Mouse (Mus musculus): ENCODE data around the gene Slc2a5. TPM values are rescaled to one million over a fixed set of nuclear protein-coding genes. Genes with fewer than 3 reads are reported as not detected.

The Slc2a5 gene
- polyA plus RNA-seq, 1 experiment, result 4.5 TPM

DNA sequence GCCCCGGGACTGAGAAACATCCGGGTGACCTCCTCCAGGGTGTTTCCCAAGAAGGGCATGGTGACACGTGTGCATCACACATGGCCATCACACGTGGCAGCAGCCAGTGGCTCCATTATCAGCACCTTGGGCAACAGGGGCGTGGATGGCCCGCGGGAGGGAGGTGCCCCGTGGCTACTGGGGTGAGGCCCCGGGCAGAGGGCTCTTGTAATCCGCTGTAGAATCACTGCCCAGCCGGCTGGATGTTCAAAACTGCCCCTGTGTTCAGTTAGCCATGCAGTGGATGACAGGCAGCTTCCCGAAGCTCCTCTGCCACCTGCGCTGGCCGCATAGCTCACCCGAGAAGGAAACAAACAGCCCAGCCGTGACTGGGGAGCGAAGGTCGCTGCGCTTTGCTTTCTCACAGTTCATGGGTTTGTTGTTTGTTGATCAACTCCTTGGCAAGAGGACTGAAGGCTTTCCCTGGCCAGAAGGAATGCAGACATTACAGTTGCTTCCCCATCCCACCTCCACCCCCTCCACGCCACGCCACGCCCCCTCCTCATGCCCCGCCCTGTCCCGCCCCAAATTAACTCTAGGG is 13.7 kb downstream of the Slc2a5 start:
- DNase-seq, result no peak
- Histone ChIP-seq H3K4me1 (ENCODE audit: control insufficient read depth, insufficient read depth, low read length) (0 out of 2 replicates have a peak, but pooled peaks cover 2% of the 10 kb centered on the region), H3K4me3 (replicated peaks; ENCODE audit: extremely low read depth, low read depth, low read length) (no peak overlapping the region)
- TF ChIP-seq POLR2A (IDR thresholded peaks at IDR 0.05; ENCODE audit: borderline replicate concordance, extremely low read depth, low read depth, low read length) (no peak), CTCF (IDR thresholded peaks at IDR 0.05; ENCODE audit: insufficient read depth, low read length) (no peak)
- WGBS, result 15% methylated on average over 24 of the region's 24 CpGs

DNA sequence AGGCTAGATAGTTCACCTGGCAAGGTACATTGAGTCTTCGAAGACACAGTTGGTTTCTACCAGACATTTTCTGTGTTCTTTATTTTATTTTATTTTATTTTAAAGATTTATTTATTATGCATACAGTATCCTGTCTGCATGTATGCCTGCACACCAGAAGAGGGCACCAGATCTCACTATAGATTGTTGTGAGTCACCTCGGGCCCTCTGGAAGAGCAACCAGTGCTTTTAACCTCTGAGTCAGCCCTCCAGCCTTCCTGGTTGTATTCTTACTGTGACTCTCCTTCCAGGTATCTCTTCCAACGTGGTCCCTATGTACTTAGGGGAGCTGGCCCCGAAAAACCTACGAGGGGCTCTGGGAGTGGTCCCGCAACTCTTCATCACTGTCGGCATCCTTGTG is 16.2 kb downstream of the Slc2a5 start:
- WGBS, result 74% methylated on average over 7 of the region's 7 CpGs
- no peak for TF ChIP-seq POLR2A (IDR thresholded peaks at IDR 0.05; ENCODE audit: borderline replicate concordance, extremely low read depth, low read depth, low read length)
- no peak for TF ChIP-seq CTCF (IDR thresholded peaks at IDR 0.05; ENCODE audit: insufficient read depth, low read length)
- Histone ChIP-seq H3K4me1 (ENCODE audit: control insufficient read depth, insufficient read depth, low read length) (0 out of 2 replicates have a peak, but pooled peaks cover 2% of the 10 kb centered on the region), H3K4me3 (replicated peaks; ENCODE audit: extremely low read depth, low read depth, low read length) (no peak overlapping the region)
- no peak for DNase-seq

DNA sequence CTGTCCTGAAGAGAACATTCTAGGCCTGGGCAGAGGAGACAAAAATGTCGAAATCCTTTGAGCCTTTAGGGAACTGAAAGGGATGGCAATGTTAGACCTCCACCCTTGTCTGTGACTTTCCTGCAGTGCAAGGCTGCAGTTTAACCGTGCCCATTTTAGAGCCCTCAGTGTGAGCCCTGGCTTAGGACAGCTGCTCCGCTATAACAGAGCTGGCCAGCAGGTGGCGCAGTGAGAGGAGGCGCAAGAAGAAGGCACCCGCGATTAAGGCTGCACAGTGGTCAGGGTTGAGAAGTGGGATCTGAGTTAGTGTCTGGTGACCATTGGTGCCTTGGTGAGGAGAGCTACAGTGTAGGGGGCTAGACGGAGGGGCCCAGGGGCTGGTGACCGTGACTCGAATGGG is 17.6 kb downstream of the Slc2a5 start:
- TF ChIP-seq CTCF (IDR thresholded peaks at IDR 0.05; ENCODE audit: insufficient read depth, low read length), result peak; percentile 94
- no peak for TF ChIP-seq POLR2A (IDR thresholded peaks at IDR 0.05; ENCODE audit: borderline replicate concordance, extremely low read depth, low read depth, low read length)

DNA sequence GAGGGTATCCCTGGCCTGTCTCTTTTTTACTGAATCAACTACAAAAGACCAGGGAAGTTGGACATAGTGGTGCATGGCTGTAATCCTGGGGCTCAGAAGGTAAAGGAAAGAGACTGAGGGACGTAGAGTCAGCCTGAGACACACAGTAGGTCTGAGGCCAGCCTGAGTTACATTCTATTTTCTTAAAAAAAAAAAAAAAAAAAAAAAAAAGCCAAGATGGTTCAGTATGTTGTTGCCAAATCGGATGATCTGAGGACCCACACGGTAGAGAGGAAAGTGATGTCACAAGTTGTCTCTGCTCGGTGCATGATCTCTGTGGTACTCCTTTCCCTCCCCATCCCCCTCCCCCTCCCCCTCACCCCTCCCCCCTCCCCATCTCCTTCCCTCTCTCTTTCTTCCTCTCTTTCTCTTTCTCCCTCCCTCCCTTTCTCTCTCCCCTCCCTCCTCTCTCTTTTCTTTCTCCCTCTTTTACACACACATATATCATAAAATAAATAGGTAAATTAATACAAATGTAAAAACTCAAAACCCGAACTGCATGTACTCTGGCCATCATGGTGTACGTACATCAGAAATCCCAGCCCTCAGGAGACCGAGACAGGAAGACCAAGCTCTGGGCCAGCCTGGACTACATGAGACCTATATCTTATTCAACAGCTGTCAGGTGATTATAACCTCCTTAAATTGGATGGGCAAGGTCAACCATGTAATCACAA is 18.4 kb downstream of the Slc2a5 start:
- 79% methylated on average over 7 of the region's 7 CpGs for WGBS
- TF ChIP-seq POLR2A (IDR thresholded peaks at IDR 0.05; ENCODE audit: borderline replicate concordance, extremely low read depth, low read depth, low read length) (no peak), CTCF (IDR thresholded peaks at IDR 0.05; ENCODE audit: insufficient read depth, low read length) (no peak)
- no peak overlapping the region for H3K4me3 ChIP-seq (replicated peaks; ENCODE audit: extremely low read depth, low read depth, low read length)
- DNase-seq, result no peak
- H3K4me1 ChIP-seq (ENCODE audit: control insufficient read depth, insufficient read depth, low read length), result 0 out of 2 replicates have a peak, but pooled peaks cover 2% of the 10 kb centered on the region

More for the DNA sequence above, 17.6 kb downstream of the Slc2a5 start:
- H3K4me3 ChIP-seq (replicated peaks; ENCODE audit: extremely low read depth, low read depth, low read length), result no peak overlapping the region
- DNase-seq, result peak; percentile 70
- WGBS, result 8% methylated on average over 10 of the region's 10 CpGs
- H3K4me1 ChIP-seq (ENCODE audit: control insufficient read depth, insufficient read depth, low read length), result 0 out of 2 replicates have a peak, but pooled peaks cover 2% of the 10 kb centered on the region

DNA sequence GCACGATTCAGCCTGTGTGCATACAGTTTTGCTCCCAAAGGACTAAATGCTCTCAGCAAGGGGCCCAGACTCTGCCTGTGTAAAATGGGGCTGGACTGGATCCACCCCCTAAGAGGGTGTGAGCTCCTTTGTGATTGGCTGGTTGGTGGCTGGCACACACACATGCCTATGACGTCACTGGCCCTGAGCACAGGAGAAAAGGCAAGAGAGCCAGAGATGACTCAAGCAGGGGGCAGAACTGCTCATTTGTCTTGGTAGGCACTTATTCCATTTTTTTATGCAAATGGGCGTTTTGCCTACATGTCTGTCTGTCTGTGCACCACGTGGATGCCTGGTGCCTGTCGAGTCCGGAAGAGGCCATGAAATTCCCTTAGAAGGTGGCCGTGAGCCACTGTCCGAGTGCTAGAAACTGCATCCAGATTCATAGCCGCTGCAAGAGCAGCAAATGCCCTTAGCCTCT is 19.0 kb downstream of the Slc2a5 start:
- DNase-seq, result peak; percentile 27
- TF ChIP-seq POLR2A (IDR thresholded peaks at IDR 0.05; ENCODE audit: borderline replicate concordance, extremely low read depth, low read depth, low read length) (no peak), CTCF (IDR thresholded peaks at IDR 0.05; ENCODE audit: insufficient read depth, low read length) (no peak)
- 16% methylated on average over 9 of the region's 9 CpGs for WGBS
- Histone ChIP-seq H3K4me1 (ENCODE audit: control insufficient read depth, insufficient read depth, low read length) (0 out of 2 replicates have a peak, but pooled peaks cover 2% of the 10 kb centered on the region), H3K4me3 (replicated peaks; ENCODE audit: extremely low read depth, low read depth, low read length) (no peak overlapping the region)

DNA sequence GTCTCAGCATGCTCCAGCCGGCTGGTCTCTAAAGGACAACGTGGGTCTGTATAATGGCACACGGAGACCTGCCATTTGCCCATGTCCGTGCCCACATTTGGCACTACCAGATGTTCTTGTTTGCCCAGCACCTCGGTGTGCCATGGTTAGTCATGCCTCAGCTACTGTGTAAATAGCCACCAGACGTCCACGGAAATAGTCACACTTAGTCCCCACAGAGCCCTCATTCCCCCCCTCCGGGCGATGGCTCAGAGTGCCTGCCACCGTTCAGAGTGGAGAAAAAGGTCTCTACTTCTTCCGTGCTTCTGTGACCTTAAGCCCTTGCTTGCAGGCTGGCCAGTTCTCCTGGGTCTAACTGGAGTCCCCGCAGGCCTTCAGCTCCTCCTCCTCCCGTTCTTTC is 20.0 kb downstream of the Slc2a5 start:
- TF ChIP-seq POLR2A (IDR thresholded peaks at IDR 0.05; ENCODE audit: borderline replicate concordance, extremely low read depth, low read depth, low read length) (no peak), CTCF (IDR thresholded peaks at IDR 0.05; ENCODE audit: insufficient read depth, low read length) (no peak)
- Histone ChIP-seq H3K4me3 (replicated peaks; ENCODE audit: extremely low read depth, low read depth, low read length) (no peak overlapping the region), H3K4me1 (ENCODE audit: control insufficient read depth, insufficient read depth, low read length) (0 out of 2 replicates have a peak, but pooled peaks cover 2% of the 10 kb centered on the region)
- DNase-seq, result no peak
- 54% methylated on average over 13 of the region's 13 CpGs for WGBS

DNA sequence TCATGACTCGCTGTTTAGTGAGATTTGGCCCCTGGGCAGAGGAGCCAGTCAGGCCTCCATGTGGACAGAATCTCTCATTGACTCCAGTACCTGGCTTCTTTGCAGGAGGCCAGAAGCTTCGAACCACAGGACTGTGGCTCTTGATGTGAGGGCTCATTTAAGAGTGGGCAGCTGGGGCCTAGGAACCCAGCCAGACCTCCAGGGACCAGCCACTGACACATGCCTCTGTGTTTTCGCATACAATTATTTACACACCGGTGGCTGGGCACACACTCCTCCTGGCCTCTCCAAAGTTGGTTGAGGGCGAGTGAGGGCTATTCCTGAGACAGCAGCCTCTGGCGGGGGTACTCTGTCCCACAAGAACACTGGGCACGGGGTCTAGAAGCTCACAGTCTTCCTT is 21.3 kb downstream of the Slc2a5 start:
- 70% methylated on average over 7 of the region's 7 CpGs for WGBS
- TF ChIP-seq POLR2A (IDR thresholded peaks at IDR 0.05; ENCODE audit: borderline replicate concordance, extremely low read depth, low read depth, low read length) (no peak), CTCF (IDR thresholded peaks at IDR 0.05; ENCODE audit: insufficient read depth, low read length) (no peak)
- no peak overlapping the region for H3K4me3 ChIP-seq (replicated peaks; ENCODE audit: extremely low read depth, low read depth, low read length)
- H3K4me1 ChIP-seq (ENCODE audit: control insufficient read depth, insufficient read depth, low read length), result 0 out of 2 replicates have a peak, but pooled peaks cover 2% of the 10 kb centered on the region
- DNase-seq, result no peak

DNA sequence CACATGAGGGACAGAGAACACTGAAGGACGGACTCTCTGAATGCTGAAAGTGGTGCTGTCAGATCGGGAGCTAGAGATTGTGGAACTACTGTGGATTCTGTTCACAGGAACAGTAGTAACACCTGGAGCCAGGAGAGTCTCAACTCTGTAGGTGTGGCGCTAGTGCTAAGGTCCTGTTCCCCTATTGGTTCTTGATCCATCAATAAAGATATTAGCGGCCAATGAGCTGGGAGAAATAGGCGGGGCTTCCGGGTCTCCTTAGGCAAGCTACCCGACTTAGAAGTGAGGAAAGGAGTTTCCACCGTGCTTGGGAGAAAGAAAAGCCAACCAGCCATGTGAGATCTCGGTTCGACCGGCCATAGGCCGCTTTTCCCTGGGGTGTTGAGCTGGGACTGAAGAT is 25.2 kb downstream of the Slc2a5 start:
- TF ChIP-seq CTCF (IDR thresholded peaks at IDR 0.05; ENCODE audit: insufficient read depth, low read length) (no peak), POLR2A (IDR thresholded peaks at IDR 0.05; ENCODE audit: borderline replicate concordance, extremely low read depth, low read depth, low read length) (no peak)
- Histone ChIP-seq H3K4me3 (replicated peaks; ENCODE audit: extremely low read depth, low read depth, low read length) (no peak overlapping the region), H3K4me1 (ENCODE audit: control insufficient read depth, insufficient read depth, low read length) (no peaks in the 10 kb centered on the region)
- WGBS, result 32% methylated on average over 12 of the region's 12 CpGs
- DNase-seq, result no peak

DNA sequence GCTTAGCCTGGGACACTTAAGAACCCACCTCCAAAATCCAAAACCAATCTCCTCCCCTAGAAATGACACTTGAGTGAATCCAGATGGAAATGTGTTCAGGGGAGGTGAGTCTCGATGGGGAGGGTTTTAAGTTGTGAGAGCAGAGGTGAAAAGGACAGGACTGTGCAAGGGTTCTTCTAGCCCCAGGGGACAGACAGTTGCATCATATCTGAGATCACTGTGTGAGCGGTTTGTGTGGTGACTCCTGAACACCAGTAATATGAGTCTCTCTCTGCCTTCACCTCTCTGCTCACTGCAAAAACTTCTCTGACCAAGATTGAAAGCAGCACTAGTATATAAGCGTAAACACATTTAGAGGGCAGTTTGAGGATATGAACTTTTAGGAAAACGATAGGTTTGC is 27.2 kb downstream of the Slc2a5 start:
- H3K4me3 ChIP-seq (replicated peaks; ENCODE audit: extremely low read depth, low read depth, low read length), result no peak overlapping the region
- WGBS, result 83% methylated on average over 4 of the region's 4 CpGs
- TF ChIP-seq POLR2A (IDR thresholded peaks at IDR 0.05; ENCODE audit: borderline replicate concordance, extremely low read depth, low read depth, low read length) (no peak), CTCF (IDR thresholded peaks at IDR 0.05; ENCODE audit: insufficient read depth, low read length) (no peak)
- H3K4me1 ChIP-seq (ENCODE audit: control insufficient read depth, insufficient read depth, low read length), result no peaks in the 10 kb centered on the region
- no peak for DNase-seq

DNA sequence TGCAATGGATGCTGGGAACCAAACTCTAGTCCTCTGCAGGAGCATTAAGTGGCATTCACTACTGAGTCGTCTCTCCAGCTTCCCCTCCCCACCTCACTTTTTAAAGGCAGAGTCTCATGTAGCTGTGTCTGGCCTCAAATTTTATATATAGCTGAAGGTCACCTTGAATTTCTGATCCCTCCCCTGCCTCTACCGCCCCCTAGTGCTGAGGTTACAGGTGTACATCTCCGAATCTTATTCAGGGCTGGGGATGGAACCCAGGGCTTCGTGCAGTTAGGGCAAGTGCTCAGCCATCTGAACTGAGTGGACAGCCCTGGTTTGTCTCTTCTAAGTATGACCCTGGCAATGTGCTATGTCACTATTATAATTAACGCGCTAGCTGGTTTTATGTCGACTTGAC is 32.0 kb downstream of the Slc2a5 start:
- no peak overlapping the region for H3K4me3 ChIP-seq (replicated peaks; ENCODE audit: extremely low read depth, low read depth, low read length)
- DNase-seq, result no peak
- no peak for TF ChIP-seq CTCF (IDR thresholded peaks at IDR 0.05; ENCODE audit: insufficient read depth, low read length)
- no peak for TF ChIP-seq POLR2A (IDR thresholded peaks at IDR 0.05; ENCODE audit: borderline replicate concordance, extremely low read depth, low read depth, low read length)
- H3K4me1 ChIP-seq (ENCODE audit: control insufficient read depth, insufficient read depth, low read length), result no peaks in the 10 kb centered on the region
- WGBS, result 78% methylated on average over 7 of the region's 7 CpGs
